8 mouse cellular contexts compared by ENCODE assay signal in the genomic region with DNA sequence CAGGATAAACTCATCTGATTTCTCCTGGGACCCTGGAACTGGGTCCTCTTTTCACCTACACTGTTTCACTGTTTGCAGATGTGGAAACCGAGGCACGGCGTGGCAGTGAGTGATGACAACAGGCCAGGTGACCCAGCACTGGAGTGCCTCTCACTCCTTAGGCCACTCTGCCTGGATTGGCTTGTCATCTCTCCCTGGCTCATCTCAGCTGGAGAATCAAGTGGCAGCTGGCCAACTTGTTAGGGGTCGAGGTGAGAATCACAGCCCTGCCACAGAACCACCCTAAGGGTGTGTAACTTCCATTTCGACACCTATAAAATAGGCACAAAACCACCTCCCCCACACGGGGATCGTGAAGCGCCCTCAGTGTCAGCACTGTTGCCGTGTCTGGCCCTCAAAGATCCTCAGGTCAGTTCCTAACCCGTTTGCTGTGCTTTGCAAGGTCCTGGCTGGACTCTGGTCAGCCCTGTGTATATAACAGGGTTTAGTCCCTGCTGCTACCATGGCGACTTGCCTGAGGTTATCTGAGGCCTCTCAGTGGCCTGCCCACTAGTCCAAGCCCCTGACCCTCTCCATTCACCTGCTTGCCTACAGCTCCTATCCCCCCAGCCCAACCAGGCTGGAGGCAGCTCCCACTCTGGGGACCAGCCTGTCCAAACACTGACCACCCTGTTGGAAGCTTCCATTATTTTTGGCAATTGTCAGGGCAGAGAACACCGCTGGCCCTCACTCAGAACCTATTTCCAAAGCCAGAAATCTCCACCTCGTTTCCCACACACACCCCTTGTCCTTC. TPM values are rescaled to one million over a fixed set of nuclear protein-coding genes. Genes with fewer than 3 reads are reported as not detected.
DNase-seq lines count a peak whose midpoint lies in the region; ATAC-seq and TF ChIP-seq lines count a peak whose summit lies in the region.

No protein-coding gene starts in this region.

- no peaks in the 10 kb centered on the region for H3K36me3 ChIP-seq in lung, embryonic 14.5 days (ENCODE audit: insufficient read depth)
- no peaks in the 10 kb centered on the region for H3K36me3 ChIP-seq in midbrain, embryonic 15.5 days (replicated peaks)
- H3K36me3 ChIP-seq in midbrain, embryonic 13.5 days = no peaks in the 10 kb centered on the region

- 0 out of 2 replicates have a peak, but pooled peaks have one; percentile 13 for ATAC-seq in lung, embryonic 14.5 days (ENCODE audit: insufficient read depth)
- ATAC-seq in midbrain, embryonic 15.5 days (replicated peaks) = no peak
- no peak for ATAC-seq in midbrain, embryonic 13.5 days

- no peak overlapping the region for H3K9ac ChIP-seq in lung, embryonic 14.5 days
- H3K9ac ChIP-seq in midbrain, embryonic 15.5 days = no peak overlapping the region
- no peak overlapping the region for H3K9ac ChIP-seq in midbrain, embryonic 13.5 days (replicated peaks)

- no peak for TF ChIP-seq CTCF in gastrocnemius, adult 2 months (IDR thresholded peaks at IDR 0.05)
- no peak for TF ChIP-seq CTCF in lung, embryonic 14.5 days (IDR thresholded peaks at IDR 0.05; ENCODE audit: low read depth)

- H3K4me1 ChIP-seq in brown adipose tissue, adult 24 weeks (ENCODE audit: control insufficient read depth, insufficient read depth, insufficient read length, low read length) = peaks cover 68% of the 10 kb centered on the region
- H3K4me1 ChIP-seq in lung, embryonic 14.5 days (ENCODE audit: insufficient read depth) = peaks cover 36% of the 10 kb centered on the region
- peaks cover 24% of the 10 kb centered on the region for H3K4me1 ChIP-seq in midbrain, embryonic 15.5 days
- peaks cover 46% of the 10 kb centered on the region for H3K4me1 ChIP-seq in midbrain, embryonic 13.5 days (replicated peaks)

- peak overlapping the region; percentile 91 for H3K27ac ChIP-seq in gastrocnemius, adult 2 months
- H3K27ac ChIP-seq in brown adipose tissue, adult 24 weeks (replicated peaks; ENCODE audit: low read depth, low read length) = peak overlapping the region; percentile 96
- H3K27ac ChIP-seq in lung, embryonic 14.5 days (ENCODE audit: low read depth) = peak overlapping the region; percentile 42; the same call in 1 of the 2 replicates
- no peak overlapping the region for H3K27ac ChIP-seq in midbrain, embryonic 15.5 days
- H3K27ac ChIP-seq in midbrain, embryonic 13.5 days = no peak overlapping the region

- intact Hi-C loops in gastrocnemius, adult 2 months (cut with DNase I) = loop anchor here (2.0 kb wide), 1 partner anchor 27 kb away; no protein-coding TSS in a partner anchor
- intact Hi-C loops in heart, postnatal 14 days (cut with DNase I) = no loop called here

- H3K9me3 ChIP-seq in lung, embryonic 14.5 days (ENCODE audit: low read depth, low read length) = no peaks in the 10 kb centered on the region
- H3K9me3 ChIP-seq in midbrain, embryonic 15.5 days = no peaks in the 10 kb centered on the region
- no peaks in the 10 kb centered on the region for H3K9me3 ChIP-seq in midbrain, embryonic 13.5 days

- H3K27me3 ChIP-seq in lung, embryonic 14.5 days (ENCODE audit: insufficient read depth, low read length) = no peaks in the 10 kb centered on the region
- H3K27me3 ChIP-seq in midbrain, embryonic 15.5 days (replicated peaks) = no peaks in the 10 kb centered on the region
- H3K27me3 ChIP-seq in midbrain, embryonic 13.5 days = 0 out of 2 replicates have a peak, but pooled peaks cover 2% of the 10 kb centered on the region

- DNase-seq in gastrocnemius, adult 2 months = peak; percentile 76
- DNase-seq in gastrocnemius, postnatal 10 days = no peak
- peak; percentile 54 to 62 for DNase-seq in heart, postnatal 14 days
- no peak for DNase-seq in lung, embryonic 14.5 days
- DNase-seq in urinary bladder, postnatal 36 days (ENCODE audit: low spot score in 2 of 2) = no peak

- H3K4me3 ChIP-seq in gastrocnemius, adult 2 months = peak overlapping the region; percentile 50
- H3K4me3 ChIP-seq in brown adipose tissue, adult 24 weeks (ENCODE audit: insufficient read depth, low read depth, low read length) = no peak overlapping the region
- H3K4me3 ChIP-seq in lung, embryonic 14.5 days (ENCODE audit: low read depth, low read length) = no peak overlapping the region
- H3K4me3 ChIP-seq in midbrain, embryonic 15.5 days = no peak overlapping the region
- H3K4me3 ChIP-seq in midbrain, embryonic 13.5 days (replicated peaks) = no peak overlapping the region

- WGBS in lung, embryonic 14.5 days = 46% methylated on average over 13 of the region's 13 CpGs
- 70% methylated on average over 13 of the region's 13 CpGs for WGBS in midbrain, embryonic 15.5 days
- whole genome bisulfite sequencing in midbrain, embryonic 13.5 days = 72% methylated on average over 13 of the region's 13 CpGs

- peak overlapping the region; percentile 12; the same call in 1 of the 2 replicates for H3K4me2 ChIP-seq in lung, embryonic 14.5 days
- no peak overlapping the region for H3K4me2 ChIP-seq in midbrain, embryonic 15.5 days
- H3K4me2 ChIP-seq in midbrain, embryonic 13.5 days (replicated peaks) = no peak overlapping the region

RNA-seq across cellular contexts. Expression of gene Sh3pxd2a, which starts 6.3 kb away (rescaled TPM):
- total RNA-seq in gastrocnemius, adult 2 months (2021) = 10 to 100 TPM; 37.7 to 44.7 TPM
- total RNA-seq in gastrocnemius, postnatal 10 days (2021) = 10 to 100 TPM; 79.8 to 85.6 TPM
- polyA plus RNA-seq in brown adipose tissue, adult 24 weeks (2012; ENCODE audit: insufficient read depth, insufficient read length, missing spikeins) = 86.1 and 119 TPM in 2 replicates
- total RNA-seq in heart, postnatal 14 days (2021) = 10 to 100 TPM; 75.2 to 75.9 TPM
- 10.2 and 12.0 TPM in 2 replicates for polyA plus RNA-seq in lung, embryonic 14.5 days (2014; fragmentation: Nextera tagmentation; extraction: Ambion mirVana)
- 2.3 TPM in 2 replicates for polyA plus RNA-seq in midbrain, embryonic 15.5 days (2015; fragmentation: Nextera tagmentation; extraction: Ambion mirVana)
- 2.0 and 2.2 TPM in 2 replicates for polyA plus RNA-seq in midbrain, embryonic 13.5 days (2015; fragmentation: Nextera tagmentation; extraction: Ambion mirVana)

Comparison
In these comparisons a context has a peak if more than half of its experiments do, and no peak if none do; other contexts are left out.
1. DNase-seq: peak in gastrocnemius, adult 2 months (single experiment) and heart, postnatal 14 days (2 of 2); none in gastrocnemius, postnatal 10 days (single experiment), lung, embryonic 14.5 days (single experiment) and urinary bladder, postnatal 36 days (0 of 2).
2. H3K27ac ChIP-seq: peak in gastrocnemius, adult 2 months (single experiment), brown adipose tissue, adult 24 weeks (single experiment) and lung, embryonic 14.5 days (single experiment); none in midbrain, embryonic 15.5 days (single experiment) and midbrain, embryonic 13.5 days (single experiment).